Mouse (Mus musculus) olfactory bulb, adult 2 months (tissue): ENCODE measurements around the gene Sdhb. TPM values are rescaled to one million over a fixed set of nuclear protein-coding genes. Genes with fewer than 3 reads are reported as not detected.

Source experiments
- H3K27ac ChIP-seq: fragments of 200-500 bp; 2 replicates; pipeline ENCODE4 v1.5.1; 2012; ENCODE audit warnings: low read depth, low read length; ENCODE audit not compliant: insufficient read depth
- H3K4me1 ChIP-seq: fragments of 200-500 bp; 2 replicates; pipeline ENCODE4 v1.6.1; 2012; ENCODE audit warnings: low read length; ENCODE audit not compliant: control insufficient read depth, insufficient read depth
- H3K4me3 ChIP-seq: fragments of 200-500 bp; 2 replicates; pipeline ENCODE4 v1.5.1; 2012; ENCODE audit warnings: mild to moderate bottlenecking, low read depth, low read length, moderate library complexity; ENCODE audit not compliant: insufficient read depth
- CTCF ChIP-seq: fragments of 200-500 bp; IDR thresholded peaks from 2 replicates; pipeline ENCODE4 v1.5.1; 2012; ENCODE audit warnings: low read depth, mild to moderate bottlenecking, low read length, moderate library complexity; ENCODE audit not compliant: insufficient read depth
- POLR2A ChIP-seq: fragments of 200-500 bp; IDR thresholded peaks from 2 replicates; pipeline ENCODE4 v1.6.1; 2012; ENCODE audit warnings: mild to moderate bottlenecking, low read depth, low read length, moderate library complexity; ENCODE audit not compliant: insufficient read depth
- WGBS: fragments of 180-500 bp; shearing (Covaris S2); methylation state at CpG from one replicate; pipeline ENCODE4 v1.1.7; 2018; 5-methylcytosine and 5-hydroxymethylcytosine counted together
- polyA plus RNA-seq: library from polyadenylated mRNA; stranded (reverse); fragments of >200 nt; gene quantifications from 2 replicates; pipeline ENCODE4 v1.2.4, GENCODE M21; 2012; ENCODE audit warnings: low replicate concordance; ENCODE audit not compliant: missing spikeins, insufficient read depth, insufficient read length

Sdhb gene
- polyA plus RNA-seq, 1 experiment, result not detected

- no peak for TF ChIP-seq POLR2A
- TF ChIP-seq CTCF, result no peak
- Histone ChIP-seq H3K27ac (peak overlapping the region; percentile 60; the same call in 1 of the 2 replicates), H3K4me3 (no peak overlapping the region), H3K4me1 (peaks cover 33% of the 10 kb centered on the region)
- WGBS, result 47% methylated on average over 9 of the region's 9 CpGs
Measured at GRCm38 (mm10) chr4:140963941-140964597, 3.1 kb downstream of the Sdhb start.

DNA sequence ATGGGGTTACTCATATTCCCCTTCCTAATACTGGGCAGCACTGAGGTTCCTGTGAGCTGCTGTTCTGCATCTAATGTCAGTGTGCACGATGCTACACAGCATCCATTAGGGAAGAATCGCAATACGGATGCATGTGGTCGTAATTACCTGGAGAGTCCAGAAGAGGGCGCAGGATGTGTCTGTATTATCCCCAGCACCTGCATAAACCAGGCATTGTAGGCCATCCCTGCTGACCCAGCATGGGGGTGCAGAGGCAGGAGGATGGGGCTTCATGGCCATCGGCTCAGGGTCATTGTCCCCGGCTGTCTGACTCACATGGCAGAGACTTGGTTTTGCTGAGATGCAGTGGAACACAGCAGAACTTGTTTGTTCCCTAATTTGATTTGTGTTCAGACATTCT lies 3.6 kb downstream of the Sdhb start:
- TF ChIP-seq POLR2A (no peak), CTCF (peak; percentile 49)
- Histone ChIP-seq H3K4me1 (peaks cover 29% of the 10 kb centered on the region), H3K4me3 (no peak overlapping the region), H3K27ac (peak overlapping the region; percentile 24; the same call in 1 of the 2 replicates)
- WGBS, result 3% methylated on average over 7 of the region's 7 CpGs

- Histone ChIP-seq H3K4me1 (peaks cover 22% of the 10 kb centered on the region), H3K27ac (no peak overlapping the region), H3K4me3 (no peak overlapping the region)
- 80% methylated on average over 11 of the region's 11 CpGs for WGBS
- TF ChIP-seq POLR2A (no peak), CTCF (no peak)
Measured at GRCm38 (mm10) chr4:140967386-140968159, 6.6 kb downstream of the Sdhb start.

- Histone ChIP-seq H3K4me1 (no peaks in the 10 kb centered on the region), H3K4me3 (no peak overlapping the region), H3K27ac (no peak overlapping the region)
- 71% methylated on average over 13 of the region's 13 CpGs for WGBS
- no peak for TF ChIP-seq CTCF
- no peak for TF ChIP-seq POLR2A
Measured at GRCm38 (mm10) chr4:140971691-140972090, 10.7 kb downstream of the Sdhb start.

DNA sequence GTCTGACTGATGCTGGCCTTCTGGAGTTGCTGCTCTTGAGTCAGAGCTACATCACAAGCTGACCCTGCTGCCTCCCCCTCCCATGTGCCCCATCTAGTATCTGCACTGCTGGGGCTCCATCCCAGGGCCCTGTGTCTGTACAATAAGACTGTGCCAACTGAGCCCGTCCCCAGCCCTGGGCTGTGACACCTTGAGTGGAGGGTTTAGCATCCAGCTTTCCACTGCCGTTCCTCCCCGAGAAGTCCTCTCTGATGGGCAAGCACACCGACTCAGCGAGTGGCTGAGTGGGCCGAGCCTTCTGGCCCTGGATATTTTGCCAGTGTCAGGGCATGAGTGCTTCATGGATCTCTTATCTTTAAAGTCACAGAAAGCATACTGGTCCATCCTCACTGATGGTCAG lies 13.4 kb downstream of the Sdhb start:
- H3K4me3 ChIP-seq, result no peak overlapping the region
- TF ChIP-seq POLR2A, result no peak
- TF ChIP-seq CTCF, result no peak
- H3K27ac ChIP-seq, result no peak overlapping the region
- WGBS, result 96% methylated on average over 6 of the region's 6 CpGs
- no peaks in the 10 kb centered on the region for H3K4me1 ChIP-seq

- Histone ChIP-seq H3K4me1 (no peaks in the 10 kb centered on the region), H3K27ac (no peak overlapping the region), H3K4me3 (no peak overlapping the region)
- no peak for TF ChIP-seq CTCF
- 96% methylated on average over 7 of the region's 7 CpGs for WGBS
Measured at GRCm38 (mm10) chr4:140975356-140975755, 14.4 kb downstream of the Sdhb start.

DNA sequence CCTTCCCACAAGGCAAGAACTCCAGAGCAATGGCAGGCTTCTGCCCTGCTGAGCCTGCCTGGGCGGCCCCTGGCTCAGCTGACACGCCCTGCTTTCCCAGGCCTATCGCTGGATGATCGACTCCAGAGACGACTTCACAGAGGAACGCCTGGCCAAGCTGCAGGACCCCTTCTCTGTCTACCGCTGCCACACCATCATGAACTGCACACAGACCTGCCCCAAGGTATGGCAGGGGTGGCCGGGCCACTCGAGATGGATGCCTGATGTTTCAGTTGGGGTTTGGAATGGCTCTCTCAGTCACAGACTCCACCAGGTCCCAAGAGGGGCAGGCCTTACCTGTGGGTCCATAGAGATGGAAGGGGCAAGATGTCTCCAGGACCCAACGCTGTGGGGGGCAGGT lies 16.3 kb downstream of the Sdhb start:
- Histone ChIP-seq H3K27ac (no peak overlapping the region), H3K4me1 (no peaks in the 10 kb centered on the region), H3K4me3 (no peak overlapping the region)
- no peak for TF ChIP-seq CTCF
- no peak for TF ChIP-seq POLR2A
- 86% methylated on average over 10 of the region's 10 CpGs for WGBS

DNA sequence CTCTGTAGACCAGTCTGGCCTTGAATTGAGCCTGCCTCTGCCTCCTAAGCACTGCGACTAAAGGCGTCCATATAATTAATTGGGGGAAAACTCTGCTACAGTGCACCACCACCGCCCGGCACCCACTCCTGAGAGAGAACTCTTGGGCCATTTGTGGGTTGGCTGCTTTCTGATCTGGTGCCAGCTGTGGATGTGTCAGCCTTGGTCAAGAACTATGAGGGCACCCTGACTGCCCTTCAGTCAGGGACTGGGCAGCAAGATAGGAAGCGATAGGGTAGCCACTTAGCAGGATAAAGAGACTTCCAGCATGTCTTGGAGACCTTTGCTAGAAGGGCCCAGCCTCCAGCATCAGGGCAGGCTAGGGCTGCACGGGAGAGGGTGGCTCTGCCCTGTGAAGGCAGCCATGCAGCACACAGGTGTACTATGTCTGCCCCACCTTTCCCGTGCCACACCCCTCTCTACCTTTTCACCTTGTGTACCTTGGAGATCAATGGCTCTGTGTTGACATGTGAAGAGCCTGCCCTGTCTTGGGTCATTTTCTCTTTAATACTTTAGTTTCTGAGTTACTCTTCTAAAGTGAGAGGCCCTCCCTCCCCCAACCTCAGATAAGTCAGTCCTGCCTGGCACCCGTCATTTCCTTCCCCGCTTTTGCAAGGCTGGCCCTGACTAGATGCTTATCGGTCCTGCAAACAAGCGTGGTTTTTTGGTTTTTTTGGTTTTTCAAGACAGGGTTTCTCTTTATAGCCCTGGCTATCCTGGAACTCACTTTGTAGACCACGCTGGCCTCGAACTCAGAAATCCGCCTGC lies 17.1 kb downstream of the Sdhb start:
- no peak overlapping the region for H3K4me3 ChIP-seq
- H3K27ac ChIP-seq, result no peak overlapping the region
- H3K4me1 ChIP-seq, result no peaks in the 10 kb centered on the region
- WGBS, result 94% methylated on average over 14 of the region's 14 CpGs
- TF ChIP-seq CTCF (no peak), POLR2A (no peak)

GRCm38 (mm10) chr4:140981605-140982004 lies 20.6 kb downstream of the Sdhb start:
- WGBS, result 93% methylated on average over 2 of the region's 2 CpGs
- TF ChIP-seq POLR2A (no peak), CTCF (0 out of 2 replicates have a peak, but pooled peaks have one; percentile 21)
- Histone ChIP-seq H3K27ac (no peak overlapping the region), H3K4me3 (no peak overlapping the region), H3K4me1 (peaks cover 6% of the 10 kb centered on the region)
